8 mouse cellular contexts compared by ENCODE assay signal in genomic region chr10:76442178-76443088, GRCm38 (mm10). TPM values are rescaled to one million over a fixed set of nuclear protein-coding genes. Genes with fewer than 3 reads are reported as not detected.
DNase-seq lines count a peak whose midpoint lies in the region; ATAC-seq and TF ChIP-seq lines count a peak whose summit lies in the region.

TSS of gene Pcnt (minus strand) at chr10:76442786.

- H3K9ac ChIP-seq in forebrain, embryonic 12.5 days = peak within 1 kb of the TSS; percentile 77
- H3K9ac ChIP-seq in heart, postnatal 0 days (replicated peaks; ENCODE audit: low read depth, low read length) = peak within 1 kb of the TSS; percentile 78
- peak within 1 kb of the TSS; percentile 85 for H3K9ac ChIP-seq in liver, embryonic 16.5 days (ENCODE audit: low read depth, low read length)
- H3K9ac ChIP-seq in neural tube, embryonic 13.5 days = peak within 1 kb of the TSS; percentile 82

- H3K9me3 ChIP-seq in E14TG2a.4 (ENCODE audit: low read length) = no peaks in the 10 kb centered on the region
- no peaks in the 10 kb centered on the region for H3K9me3 ChIP-seq in forebrain, embryonic 12.5 days
- no peaks in the 10 kb centered on the region for H3K9me3 ChIP-seq in heart, postnatal 0 days (replicated peaks; ENCODE audit: control insufficient read depth, low read length)
- H3K9me3 ChIP-seq in liver, embryonic 16.5 days (replicated peaks; ENCODE audit: control insufficient read depth, low read length) = no peaks in the 10 kb centered on the region
- H3K9me3 ChIP-seq in neural tube, embryonic 13.5 days = no peaks in the 10 kb centered on the region

- peak; percentile 66 for TF ChIP-seq POLR2A in testis, adult 2 months (IDR thresholded peaks at IDR 0.05; ENCODE audit: control insufficient read depth, low read depth, low read length)

- ATAC-seq in forebrain, embryonic 12.5 days (ENCODE audit: low FRiP score) = peak; percentile 99
- peak; percentile 97 for ATAC-seq in heart, postnatal 0 days (ENCODE audit: insufficient read depth, low read depth)
- ATAC-seq in liver, embryonic 16.5 days (ENCODE audit: low read depth) = peak; percentile 96
- peak; percentile 99 for ATAC-seq in neural tube, embryonic 13.5 days (ENCODE audit: low read depth)

- H3K4me2 ChIP-seq in forebrain, embryonic 12.5 days = peak within 1 kb of the TSS; percentile 65
- peak within 1 kb of the TSS; percentile 89 for H3K4me2 ChIP-seq in heart, postnatal 0 days (ENCODE audit: low read depth, low read length)
- peak within 1 kb of the TSS; percentile 92 for H3K4me2 ChIP-seq in liver, embryonic 16.5 days (ENCODE audit: low read depth, low read length)
- H3K4me2 ChIP-seq in neural tube, embryonic 13.5 days = peak within 1 kb of the TSS; percentile 78

- peaks cover 40% of the 10 kb centered on the region for H3K36me3 ChIP-seq in E14TG2a.4 (ENCODE audit: insufficient read depth, low read length)
- H3K36me3 ChIP-seq in forebrain, embryonic 12.5 days (replicated peaks) = peaks cover 28% of the 10 kb centered on the region
- H3K36me3 ChIP-seq in heart, postnatal 0 days (replicated peaks; ENCODE audit: control insufficient read depth, insufficient read depth, low read length) = peaks cover 25% of the 10 kb centered on the region
- H3K36me3 ChIP-seq in liver, embryonic 16.5 days (ENCODE audit: control insufficient read depth, insufficient read depth) = peaks cover 9% of the 10 kb centered on the region
- peaks cover 25% of the 10 kb centered on the region for H3K36me3 ChIP-seq in neural tube, embryonic 13.5 days
- 0 out of 2 replicates have a peak, but pooled peaks cover 3% of the 10 kb centered on the region for H3K36me3 ChIP-seq in testis, adult 2 months (ENCODE audit: control insufficient read depth, insufficient read depth, low read length)

- DNase-seq in c-Kit-positive CD71-positive TER-119-positive erythroid progenitor cells, embryonic 14.5 days (ENCODE audit: low spot score) = peak; percentile 99
- DNase-seq in heart, postnatal 0 days (ENCODE audit: low spot score) = peak; percentile 99
- DNase-seq in kidney, postnatal 4 days = peak; percentile 97 to 98

- H3K4me1 ChIP-seq in E14TG2a.4 (replicated peaks; ENCODE audit: low read depth, low read length) = peaks cover 78% of the 10 kb centered on the region
- H3K4me1 ChIP-seq in forebrain, embryonic 12.5 days = peaks cover 17% of the 10 kb centered on the region
- H3K4me1 ChIP-seq in heart, postnatal 0 days (ENCODE audit: control insufficient read depth, insufficient read depth) = peaks cover 26% of the 10 kb centered on the region
- peaks cover 30% of the 10 kb centered on the region for H3K4me1 ChIP-seq in liver, embryonic 16.5 days (ENCODE audit: control insufficient read depth, low read depth, low read length)
- H3K4me1 ChIP-seq in neural tube, embryonic 13.5 days (replicated peaks) = peaks cover 22% of the 10 kb centered on the region
- peaks cover 12% of the 10 kb centered on the region for H3K4me1 ChIP-seq in testis, adult 2 months (ENCODE audit: control insufficient read depth, insufficient read depth, low read length)

- no peak for TF ChIP-seq EP300 in heart, postnatal 0 days (IDR thresholded peaks at IDR 0.05; ENCODE audit: low read depth)

- H3K27ac ChIP-seq in forebrain, embryonic 12.5 days = peak within 1 kb of the TSS; percentile 94
- H3K27ac ChIP-seq in heart, postnatal 0 days (ENCODE audit: low read depth) = peak within 1 kb of the TSS; percentile 97
- peak within 1 kb of the TSS; percentile 97 for H3K27ac ChIP-seq in liver, embryonic 16.5 days (ENCODE audit: low read length)
- H3K27ac ChIP-seq in neural tube, embryonic 13.5 days (replicated peaks) = peak within 1 kb of the TSS; percentile 94
- peak within 1 kb of the TSS; percentile 99 for H3K27ac ChIP-seq in testis, adult 2 months (ENCODE audit: control insufficient read depth, insufficient read depth, low read depth, low read length)

- no peaks in the 10 kb centered on the region for H3K27me3 ChIP-seq in E14TG2a.4 (ENCODE audit: insufficient read depth, low read length)
- H3K27me3 ChIP-seq in forebrain, embryonic 12.5 days = no peaks in the 10 kb centered on the region
- no peaks in the 10 kb centered on the region for H3K27me3 ChIP-seq in heart, postnatal 0 days (ENCODE audit: control insufficient read depth, insufficient read depth, low read length)
- H3K27me3 ChIP-seq in liver, embryonic 16.5 days (ENCODE audit: control insufficient read depth, insufficient read depth, low read depth, low read length) = no peaks in the 10 kb centered on the region
- no peaks in the 10 kb centered on the region for H3K27me3 ChIP-seq in neural tube, embryonic 13.5 days
- no peaks in the 10 kb centered on the region for H3K27me3 ChIP-seq in testis, adult 2 months (ENCODE audit: control insufficient read depth, insufficient read depth, low read length)

- H3K4me3 ChIP-seq in E14TG2a.4 (replicated peaks; ENCODE audit: low read length) = peak within 1 kb of the TSS; percentile 96
- H3K4me3 ChIP-seq in forebrain, embryonic 12.5 days (replicated peaks) = peak within 1 kb of the TSS; percentile 92
- peak within 1 kb of the TSS; percentile 87 for H3K4me3 ChIP-seq in heart, postnatal 0 days (ENCODE audit: low read depth, low read length)
- peak within 1 kb of the TSS; percentile 92 for H3K4me3 ChIP-seq in liver, embryonic 16.5 days (ENCODE audit: low read depth, low read length)
- H3K4me3 ChIP-seq in neural tube, embryonic 13.5 days = peak within 1 kb of the TSS; percentile 91
- H3K4me3 ChIP-seq in testis, adult 2 months (ENCODE audit: control insufficient read depth, low read depth, low read length) = peak within 1 kb of the TSS; percentile 99

- WGBS in forebrain, embryonic 12.5 days = under 1% methylated on average over 78 of the region's 78 CpGs
- WGBS in heart, postnatal 0 days = under 1% methylated on average over 78 of the region's 78 CpGs
- WGBS in liver, embryonic 16.5 days (ENCODE audit: insufficient replicate concordance) = under 1% methylated on average over 76 of the region's 78 CpGs
- under 1% methylated on average over 78 of the region's 78 CpGs for WGBS in neural tube, embryonic 13.5 days

- TF ChIP-seq CTCF in E14TG2a.4 (conservative IDR thresholded peaks at IDR 0.05; ENCODE audit: low read length) = peak; percentile 38
- peak; percentile 72 for TF ChIP-seq CTCF in heart, postnatal 0 days (IDR thresholded peaks at IDR 0.05; ENCODE audit: low read depth)
- TF ChIP-seq CTCF in testis, adult 2 months (IDR thresholded peaks at IDR 0.05; ENCODE audit: control insufficient read depth, insufficient read depth, insufficient replicate concordance, low read depth, low read length) = peak; percentile 58; the same call in 1 of the 2 replicates

RNA-seq across cellular contexts. Expression of gene Pcnt, which starts in this region (rescaled TPM):
- polyA plus RNA-seq in forebrain, embryonic 12.5 days (2016; fragmentation: Nextera tagmentation; extraction: Ambion mirVana) = 20.7 and 21.2 TPM in 2 replicates
- total RNA-seq in heart, postnatal 0 days (2014; rRNA removed; ENCODE audit: low replicate concordance) = 17.6 and 39.4 TPM in 2 replicates
- polyA plus RNA-seq in heart, postnatal 0 days (2015; fragmentation: Nextera tagmentation; extraction: Ambion mirVana) = 9.0 and 9.5 TPM in 2 replicates
- polyA plus RNA-seq in liver, embryonic 16.5 days (2015; fragmentation: Nextera tagmentation; extraction: Ambion mirVana) = 7.5 and 7.9 TPM in 2 replicates
- 7.3 and 7.7 TPM in 2 replicates for polyA plus RNA-seq in neural tube, embryonic 13.5 days (2015; fragmentation: Nextera tagmentation; extraction: Ambion mirVana)
- polyA plus RNA-seq in testis, adult 2 months (2012; rRNA removed) = 54.9 and 58.5 TPM in 2 replicates

Comparison
In these comparisons a context has a peak if more than half of its experiments do, and no peak if none do; other contexts are left out.
1. Peak in every context shown above with its lines: DNase-seq, ATAC-seq, H3K4me3 ChIP-seq and H3K27ac ChIP-seq.